Mouse (Mus musculus) testis, adult 2 months (tissue): ENCODE results near the gene A030003K21Rik. TPM values are rescaled to one million over a fixed set of nuclear protein-coding genes. Genes with fewer than 3 reads are reported as not detected.
"Not testable (repeated sequence)": the region's sequence is repeated elsewhere in the genome, so short reads cannot be mapped to it uniquely, and the experiment has no call there.

Source experiments
- H3K27ac ChIP-seq: fragments of 200-500 bp; 2 replicates; pipeline ENCODE4 v1.5.1; 2012; ENCODE audit warnings: low read depth, low read length; ENCODE audit not compliant: control insufficient read depth, insufficient read depth
- H3K27me3 ChIP-seq: fragments of 200-500 bp; 2 replicates; pipeline ENCODE4 v1.6.1; 2012; ENCODE audit warnings: mild to moderate bottlenecking, low read length, moderate library complexity; ENCODE audit not compliant: control insufficient read depth, insufficient read depth
- H3K36me3 ChIP-seq: fragments of 200-500 bp; 2 replicates; pipeline ENCODE4 v1.6.1; 2012; ENCODE audit warnings: mild to moderate bottlenecking, low read length; ENCODE audit not compliant: control insufficient read depth, insufficient read depth
- H3K4me1 ChIP-seq: fragments of 200-500 bp; 2 replicates; pipeline ENCODE4 v1.6.1; 2012; ENCODE audit warnings: low read length; ENCODE audit not compliant: control insufficient read depth, insufficient read depth
- H3K4me3 ChIP-seq: fragments of 200-500 bp; 2 replicates; pipeline ENCODE4 v1.5.1; 2012; ENCODE audit warnings: low read depth, mild to moderate bottlenecking, low read length, moderate library complexity, mixed read lengths; ENCODE audit not compliant: control insufficient read depth
- CTCF ChIP-seq: fragments of 200-500 bp; IDR thresholded peaks from 2 replicates; pipeline ENCODE4 v1.5.1; 2012; ENCODE audit warnings: low read depth, mild to moderate bottlenecking, inconsistent platforms, low read length, moderate library complexity; ENCODE audit not compliant: control insufficient read depth, insufficient read depth, insufficient replicate concordance
- POLR2A ChIP-seq: fragments of 200-500 bp; IDR thresholded peaks from 2 replicates; pipeline ENCODE4 v1.6.1; 2012; ENCODE audit warnings: low read depth, mild to moderate bottlenecking, inconsistent platforms, low read length, moderate library complexity; ENCODE audit not compliant: control insufficient read depth
- polyA plus RNA-seq: library from polyadenylated mRNA; depleted of rRNA; stranded (reverse); fragments of >200 nt; gene quantifications from 2 replicates; pipeline ENCODE4 v1.2.3, GENCODE M21; 2012; rRNA removed

A030003K21Rik gene
- polyA plus RNA-seq, result not detected in 2 replicates

GRCm38 (mm10) chr1:82943295-82943694 lies at the start of gene A030003K21Rik:
TSS of gene A030003K21Rik (minus strand) at chr1:82943388.
- H3K36me3 ChIP-seq, H3K4me1 ChIP-seq, H3K27me3 ChIP-seq, H3K27ac ChIP-seq, H3K4me3 ChIP-seq: not testable (repeated sequence)

GRCm38 (mm10) chr1:82992093-82992492 lies 48.9 kb upstream of the A030003K21Rik start:
- Histone ChIP-seq H3K27ac (no peak overlapping the region), H3K36me3 (no peaks in the 10 kb centered on the region), H3K4me1 (no peaks in the 10 kb centered on the region), H3K4me3 (no peak overlapping the region), H3K27me3 (no peaks in the 10 kb centered on the region)
- TF ChIP-seq POLR2A, result no peak
- TF ChIP-seq CTCF, result no peak

- H3K4me1 ChIP-seq, result no peaks in the 10 kb centered on the region
- no peaks in the 10 kb centered on the region for H3K36me3 ChIP-seq
- TF ChIP-seq CTCF, result no peak
- TF ChIP-seq POLR2A, result no peak
- no peak overlapping the region for H3K27ac ChIP-seq
- H3K27me3 ChIP-seq, result no peaks in the 10 kb centered on the region
- no peak overlapping the region for H3K4me3 ChIP-seq
Observed at GRCm38 (mm10) chr1:82991596-82991995, 48.4 kb upstream of the A030003K21Rik start.

- Histone ChIP-seq H3K4me1 (no peaks in the 10 kb centered on the region), H3K27me3 (no peaks in the 10 kb centered on the region), H3K4me3 (no peak overlapping the region), H3K27ac (no peak overlapping the region), H3K36me3 (no peaks in the 10 kb centered on the region)
- TF ChIP-seq POLR2A (no peak), CTCF (no peak)
Observed at GRCm38 (mm10) chr1:82991062-82991461, 47.9 kb upstream of the A030003K21Rik start.

- no peak for TF ChIP-seq CTCF
- no peak for TF ChIP-seq POLR2A
- Histone ChIP-seq H3K4me1 (no peaks in the 10 kb centered on the region), H3K27me3 (no peaks in the 10 kb centered on the region), H3K4me3 (no peak overlapping the region), H3K27ac (no peak overlapping the region), H3K36me3 (no peaks in the 10 kb centered on the region)
Observed at GRCm38 (mm10) chr1:82987530-82988198, 44.5 kb upstream of the A030003K21Rik start.

- no peak overlapping the region for H3K4me3 ChIP-seq
- no peaks in the 10 kb centered on the region for H3K4me1 ChIP-seq
- TF ChIP-seq CTCF (no peak), POLR2A (no peak)
- no peak overlapping the region for H3K27ac ChIP-seq
- no peaks in the 10 kb centered on the region for H3K27me3 ChIP-seq
- no peaks in the 10 kb centered on the region for H3K36me3 ChIP-seq
Observed at GRCm38 (mm10) chr1:82986738-82987137, 43.5 kb upstream of the A030003K21Rik start.

GRCm38 (mm10) chr1:82977840-82978239 lies 34.7 kb upstream of the A030003K21Rik start:
- Histone ChIP-seq H3K4me1 (no peaks in the 10 kb centered on the region), H3K27ac (no peak overlapping the region), H3K36me3 (no peaks in the 10 kb centered on the region), H3K4me3 (no peak overlapping the region), H3K27me3 (no peaks in the 10 kb centered on the region)
- no peak for TF ChIP-seq POLR2A
- TF ChIP-seq CTCF, result no peak

GRCm38 (mm10) chr1:82975750-82976149 lies 32.6 kb upstream of the A030003K21Rik start:
- TF ChIP-seq CTCF (no peak), POLR2A (no peak)
- Histone ChIP-seq H3K4me1 (no peaks in the 10 kb centered on the region), H3K4me3 (no peak overlapping the region), H3K27me3 (no peaks in the 10 kb centered on the region), H3K36me3 (no peaks in the 10 kb centered on the region), H3K27ac (no peak overlapping the region)
